Mouse (Mus musculus): Measurements from ENCODE around the gene 1700020L24Rik. TPM values are rescaled to one million over a fixed set of nuclear protein-coding genes. Genes with fewer than 3 reads are reported as not detected.

Gene 1700020L24Rik
- polyA plus RNA-seq, 1 experiment from 2014 or later, result 0.55 TPM

- ATAC-seq (ENCODE audit: insufficient number of reproducible peaks, low FRiP score, low TSS enrichment, low read depth) (no peak), DNase-seq (ENCODE audit: low spot score) (peak; percentile 88)
- no peaks in the 10 kb centered on the region for H3K36me3 ChIP-seq (ENCODE audit: control insufficient read depth, insufficient read depth, low read length)
- H3K9me3 ChIP-seq (ENCODE audit: control insufficient read depth, low read length), result no peaks in the 10 kb centered on the region
- H3K4me3 ChIP-seq (ENCODE audit: low read depth, low read length), result no peak overlapping the region
- H3K27ac ChIP-seq (replicated peaks; ENCODE audit: low read depth, low read length), result no peak overlapping the region
- H3K4me2 ChIP-seq (ENCODE audit: low read depth, severe bottlenecking), result no peak overlapping the region
- WGBS, result 8% methylated on average over 8 of the region's 8 CpGs
- H3K9ac ChIP-seq (ENCODE audit: low read length), result no peak overlapping the region
- peaks cover 40% of the 10 kb centered on the region for H3K27me3 ChIP-seq (ENCODE audit: control insufficient read depth, insufficient read depth, low read length)
- 0 out of 2 replicates have a peak, but pooled peaks cover 2% of the 10 kb centered on the region for H3K4me1 ChIP-seq (ENCODE audit: control insufficient read depth, insufficient read depth, low read length)
Observed at GRCm38 (mm10) chr11:83424681-83425080, 12.8 kb upstream of the 1700020L24Rik start.

DNA sequence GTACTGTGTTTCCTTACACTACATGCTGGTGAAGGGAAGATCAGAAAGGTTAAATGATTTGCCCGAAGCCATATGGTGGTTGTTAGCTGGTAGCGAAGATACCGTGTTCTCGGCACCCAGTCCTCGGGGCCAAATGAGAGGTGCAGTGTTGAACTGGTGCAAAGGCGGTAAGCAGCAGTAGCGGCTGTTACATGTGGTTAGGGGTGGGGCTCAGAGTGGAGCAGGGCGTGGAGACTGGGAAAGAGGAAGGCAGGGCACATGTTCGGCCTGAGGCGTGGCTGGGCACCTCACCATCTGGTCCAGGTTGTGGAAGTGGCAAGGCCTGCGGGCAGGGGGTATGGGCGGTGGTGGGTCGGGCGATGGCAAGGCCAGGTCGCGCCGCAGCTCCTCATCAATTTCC is 10.5 kb upstream of the 1700020L24Rik start:
- Histone ChIP-seq H3K4me3 (ENCODE audit: low read depth, low read length) (no peak overlapping the region), H3K36me3 (ENCODE audit: control insufficient read depth, insufficient read depth, low read length) (no peaks in the 10 kb centered on the region), H3K9me3 (ENCODE audit: control insufficient read depth, low read length) (no peaks in the 10 kb centered on the region), H3K9ac (ENCODE audit: low read length) (no peak overlapping the region; the same call in 1 of the 2 replicates), H3K27me3 (ENCODE audit: control insufficient read depth, insufficient read depth, low read length) (peaks cover 26% of the 10 kb centered on the region), H3K4me2 (ENCODE audit: low read depth, severe bottlenecking) (no peak overlapping the region), H3K27ac (replicated peaks; ENCODE audit: low read depth, low read length) (no peak overlapping the region), H3K4me1 (ENCODE audit: control insufficient read depth, insufficient read depth, low read length) (0 out of 2 replicates have a peak, but pooled peaks cover 2% of the 10 kb centered on the region)
- no peak for ATAC-seq (ENCODE audit: insufficient number of reproducible peaks, low FRiP score, low TSS enrichment, low read depth)
- 23% methylated on average over 17 of the region's 17 CpGs for WGBS
- no peak for DNase-seq (ENCODE audit: low spot score)

DNA sequence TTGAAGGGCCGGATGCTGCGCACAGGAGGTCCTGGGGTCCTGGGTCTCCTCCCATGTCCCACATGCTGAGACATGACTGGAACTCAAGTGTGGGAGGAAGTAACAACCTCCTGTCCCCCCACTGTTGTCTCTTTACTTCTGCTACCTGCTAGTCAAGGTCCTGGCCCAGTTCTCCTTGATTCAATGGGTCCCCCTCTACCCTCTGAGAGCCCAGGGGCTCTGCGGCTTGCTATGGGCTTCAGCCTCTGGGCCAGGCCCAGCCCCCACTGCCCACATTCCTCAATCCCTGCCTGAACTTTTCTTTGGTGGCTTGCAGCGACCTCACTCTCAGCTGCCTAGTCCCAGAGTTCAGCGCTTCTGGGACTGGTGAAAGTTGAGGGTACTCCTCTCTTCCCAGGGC is 8.1 kb upstream of the 1700020L24Rik start, which contains the start of gene Gas2l2:
TSS of gene Gas2l2 (minus strand) at position 101 of the 400 bp plus-strand sequence.
- 0 out of 2 replicates have a peak, but pooled peaks cover 2% of the 10 kb centered on the region for H3K4me1 ChIP-seq (ENCODE audit: control insufficient read depth, insufficient read depth, low read length)
- peaks cover 26% of the 10 kb centered on the region for H3K27me3 ChIP-seq (ENCODE audit: control insufficient read depth, insufficient read depth, low read length)
- no peaks in the 10 kb centered on the region for H3K9me3 ChIP-seq (ENCODE audit: control insufficient read depth, low read length)
- no peak within 1 kb of the TSS for H3K4me2 ChIP-seq (ENCODE audit: low read depth, severe bottlenecking)
- DNase-seq (ENCODE audit: low spot score) (no peak), ATAC-seq (ENCODE audit: insufficient number of reproducible peaks, low FRiP score, low TSS enrichment, low read depth) (no peak)
- H3K9ac ChIP-seq (ENCODE audit: low read length), result no peak within 1 kb of the TSS
- H3K36me3 ChIP-seq (ENCODE audit: control insufficient read depth, insufficient read depth, low read length), result no peaks in the 10 kb centered on the region
- 59% methylated on average over 5 of the region's 5 CpGs for WGBS
- no peak within 1 kb of the TSS for H3K27ac ChIP-seq (replicated peaks; ENCODE audit: low read depth, low read length)
- H3K4me3 ChIP-seq (ENCODE audit: low read depth, low read length), result no peak within 1 kb of the TSS

DNA sequence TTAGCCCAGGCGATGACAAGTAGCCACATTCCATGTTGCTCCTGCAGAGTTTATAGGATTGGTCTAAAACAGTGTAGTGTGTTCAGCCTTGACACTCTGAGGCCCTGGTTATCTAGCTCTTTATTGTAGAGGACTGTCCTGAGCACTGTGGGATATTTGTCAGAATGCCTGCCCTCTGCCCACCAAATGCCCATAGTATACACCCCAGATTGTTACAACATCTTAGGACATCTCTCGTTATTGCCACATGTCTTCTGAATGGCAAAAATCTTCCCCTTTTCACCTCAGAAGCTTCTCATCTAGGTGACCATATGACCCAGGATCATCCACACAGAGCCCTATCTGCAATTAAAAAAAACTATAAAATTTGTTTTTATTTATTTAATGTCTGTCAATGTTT is 4.9 kb upstream of the 1700020L24Rik start:
- Histone ChIP-seq H3K9me3 (ENCODE audit: control insufficient read depth, low read length) (no peaks in the 10 kb centered on the region), H3K9ac (ENCODE audit: low read length) (no peak overlapping the region), H3K4me2 (ENCODE audit: low read depth, severe bottlenecking) (no peak overlapping the region), H3K4me3 (ENCODE audit: low read depth, low read length) (no peak overlapping the region), H3K27ac (replicated peaks; ENCODE audit: low read depth, low read length) (no peak overlapping the region), H3K27me3 (ENCODE audit: control insufficient read depth, insufficient read depth, low read length) (peaks cover 12% of the 10 kb centered on the region), H3K36me3 (ENCODE audit: control insufficient read depth, insufficient read depth, low read length) (no peaks in the 10 kb centered on the region), H3K4me1 (ENCODE audit: control insufficient read depth, insufficient read depth, low read length) (0 out of 2 replicates have a peak, but pooled peaks cover 2% of the 10 kb centered on the region)
- WGBS, result 80% methylated on average over 2 of the region's 2 CpGs
- ATAC-seq (ENCODE audit: insufficient number of reproducible peaks, low FRiP score, low TSS enrichment, low read depth) (no peak), DNase-seq (ENCODE audit: low spot score) (no peak)

DNA sequence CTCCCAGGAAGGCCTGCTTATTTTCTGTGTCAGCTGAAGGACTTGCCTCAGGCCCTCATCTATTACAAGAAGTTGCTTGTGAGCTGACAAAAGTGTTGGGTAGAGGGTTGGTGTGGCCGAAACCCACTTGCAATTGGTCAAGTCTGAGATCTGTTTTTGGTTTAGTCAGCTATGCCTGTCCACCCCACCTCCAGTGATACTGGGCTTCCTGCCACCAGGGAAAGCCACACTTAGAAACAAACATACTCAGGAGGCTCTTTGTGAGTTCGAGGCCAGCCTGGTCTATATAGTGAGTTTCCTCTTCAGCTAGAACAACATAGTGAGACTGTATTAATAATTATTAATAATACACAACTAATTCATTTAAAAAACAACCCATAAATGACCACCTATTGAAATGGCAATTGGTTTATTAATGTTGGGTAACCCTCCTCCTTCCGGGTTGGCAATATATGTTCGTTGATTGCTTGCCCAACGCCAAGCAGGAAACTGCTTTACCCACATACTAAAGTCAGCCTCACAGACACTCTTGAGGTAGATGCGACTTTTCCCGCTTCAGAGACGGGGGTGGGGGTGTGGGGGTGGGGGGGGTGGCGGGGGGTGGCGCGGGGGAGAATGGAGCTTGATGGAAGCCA is 2.1 kb downstream of the 1700020L24Rik start:
- Histone ChIP-seq H3K9ac (ENCODE audit: low read length) (no peak overlapping the region), H3K27me3 (ENCODE audit: control insufficient read depth, insufficient read depth, low read length) (peaks cover 34% of the 10 kb centered on the region), H3K36me3 (ENCODE audit: control insufficient read depth, insufficient read depth, low read length) (no peaks in the 10 kb centered on the region; the same call in 1 of the 2 replicates), H3K4me2 (ENCODE audit: low read depth, severe bottlenecking) (peak overlapping the region; percentile 75), H3K4me1 (ENCODE audit: control insufficient read depth, insufficient read depth, low read length) (no peaks in the 10 kb centered on the region), H3K27ac (replicated peaks; ENCODE audit: low read depth, low read length) (no peak overlapping the region), H3K9me3 (ENCODE audit: control insufficient read depth, low read length) (no peaks in the 10 kb centered on the region), H3K4me3 (ENCODE audit: low read depth, low read length) (peak overlapping the region; percentile 47; the same call in 1 of the 2 replicates)
- ATAC-seq (ENCODE audit: insufficient number of reproducible peaks, low FRiP score, low TSS enrichment, low read depth) (no peak), DNase-seq (ENCODE audit: low spot score) (no peak)
- WGBS, result 30% methylated on average over 11 of the region's 11 CpGs

DNA sequence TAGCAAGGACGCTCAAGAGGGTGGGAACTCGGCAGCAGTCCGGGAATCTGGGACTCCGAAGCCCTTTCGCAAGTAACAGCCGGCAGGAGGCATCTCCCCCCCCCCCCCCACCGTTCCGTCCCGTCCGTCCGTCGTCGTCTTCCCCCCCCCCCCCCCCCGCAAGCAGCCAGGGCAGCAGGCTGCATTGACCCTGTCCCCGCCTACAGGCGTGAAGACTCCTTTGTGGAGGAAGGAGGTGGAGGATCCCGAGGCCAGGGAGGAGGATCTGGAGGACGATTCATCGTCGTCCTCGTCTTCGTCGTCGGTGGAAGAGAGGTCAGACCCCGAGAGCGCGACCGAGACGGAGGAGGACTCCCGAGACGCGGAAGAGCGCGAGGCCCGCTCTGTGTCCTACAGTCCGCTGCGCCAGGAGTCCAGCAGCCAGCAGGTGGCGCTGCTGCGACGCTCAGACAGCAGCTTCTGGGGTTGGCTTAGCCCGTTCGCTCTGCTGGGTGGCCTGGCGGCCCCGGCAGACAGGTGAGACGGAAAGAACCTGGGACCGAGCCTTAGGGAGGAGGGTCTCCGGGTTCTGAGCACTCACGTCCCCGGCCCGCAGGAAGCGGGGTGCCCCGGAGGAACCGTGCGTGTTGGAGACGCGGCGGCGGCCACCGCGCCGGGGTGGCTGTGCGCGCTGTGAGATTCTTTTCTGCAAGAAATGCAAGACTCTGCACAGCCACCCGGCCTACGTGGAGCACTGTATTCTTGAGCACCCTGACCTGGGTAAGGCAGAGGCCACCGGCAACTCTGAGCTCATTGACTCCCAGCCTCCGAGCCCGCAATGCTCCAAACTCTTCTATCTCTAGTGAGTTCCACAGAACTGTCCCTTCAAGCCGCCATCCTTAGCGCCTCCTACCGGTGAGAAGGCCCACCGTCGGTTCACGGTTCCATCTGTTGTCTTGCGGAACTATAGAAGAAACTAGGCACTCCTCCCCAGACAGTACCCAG is 2.9 kb downstream of the 1700020L24Rik start:
- peak overlapping the region; percentile 75 for H3K4me2 ChIP-seq (ENCODE audit: low read depth, severe bottlenecking)
- no peak overlapping the region for H3K27ac ChIP-seq (replicated peaks; ENCODE audit: low read depth, low read length)
- H3K9ac ChIP-seq (ENCODE audit: low read length), result peak overlapping the region; percentile 41
- DNase-seq (ENCODE audit: low spot score) (peak; percentile 93), ATAC-seq (ENCODE audit: insufficient number of reproducible peaks, low FRiP score, low TSS enrichment, low read depth) (peak; percentile 89)
- H3K36me3 ChIP-seq (ENCODE audit: control insufficient read depth, insufficient read depth, low read length), result no peaks in the 10 kb centered on the region; the same call in 1 of the 2 replicates
- H3K9me3 ChIP-seq (ENCODE audit: control insufficient read depth, low read length), result no peaks in the 10 kb centered on the region
- under 1% methylated on average over 64 of the region's 75 CpGs for WGBS
- peaks cover 41% of the 10 kb centered on the region for H3K27me3 ChIP-seq (ENCODE audit: control insufficient read depth, insufficient read depth, low read length)
- H3K4me3 ChIP-seq (ENCODE audit: low read depth, low read length), result peak overlapping the region; percentile 47
- no peaks in the 10 kb centered on the region for H3K4me1 ChIP-seq (ENCODE audit: control insufficient read depth, insufficient read depth, low read length)

GRCm38 (mm10) chr11:83441235-83441634 is 3.8 kb downstream of the 1700020L24Rik start:
- H3K9ac ChIP-seq (ENCODE audit: low read length), result no peak overlapping the region
- peaks cover 41% of the 10 kb centered on the region for H3K27me3 ChIP-seq (ENCODE audit: control insufficient read depth, insufficient read depth, low read length)
- no peak overlapping the region for H3K4me3 ChIP-seq (ENCODE audit: low read depth, low read length)

GRCm38 (mm10) chr11:83442596-83443267 is 5.3 kb downstream of the 1700020L24Rik start:
- Histone ChIP-seq H3K27me3 (ENCODE audit: control insufficient read depth, insufficient read depth, low read length) (peaks cover 43% of the 10 kb centered on the region), H3K4me1 (ENCODE audit: control insufficient read depth, insufficient read depth, low read length) (no peaks in the 10 kb centered on the region), H3K9me3 (ENCODE audit: control insufficient read depth, low read length) (no peaks in the 10 kb centered on the region), H3K4me3 (ENCODE audit: low read depth, low read length) (no peak overlapping the region; the same call in 1 of the 2 replicates), H3K9ac (ENCODE audit: low read length) (no peak overlapping the region), H3K36me3 (ENCODE audit: control insufficient read depth, insufficient read depth, low read length) (no peaks in the 10 kb centered on the region; the same call in 1 of the 2 replicates), H3K4me2 (ENCODE audit: low read depth, severe bottlenecking) (0 out of 2 replicates have a peak overlapping the region, but pooled peaks have one; percentile 10), H3K27ac (replicated peaks; ENCODE audit: low read depth, low read length) (no peak overlapping the region)
- ATAC-seq (ENCODE audit: insufficient number of reproducible peaks, low FRiP score, low TSS enrichment, low read depth) (0 out of 2 replicates have a peak, but pooled peaks have one; percentile 31), DNase-seq (ENCODE audit: low spot score) (peak; percentile 87)
- WGBS, result 12% methylated on average over 29 of the region's 29 CpGs

More at GRCm38 (mm10) chr11:83441235-83441634, 3.8 kb downstream of the 1700020L24Rik start:
- Histone ChIP-seq H3K4me2 (ENCODE audit: low read depth, severe bottlenecking) (no peak overlapping the region), H3K36me3 (ENCODE audit: control insufficient read depth, insufficient read depth, low read length) (no peaks in the 10 kb centered on the region; the same call in 1 of the 2 replicates), H3K27ac (replicated peaks; ENCODE audit: low read depth, low read length) (no peak overlapping the region), H3K4me1 (ENCODE audit: control insufficient read depth, insufficient read depth, low read length) (no peaks in the 10 kb centered on the region), H3K9me3 (ENCODE audit: control insufficient read depth, low read length) (no peaks in the 10 kb centered on the region)
- DNase-seq (ENCODE audit: low spot score) (no peak), ATAC-seq (ENCODE audit: insufficient number of reproducible peaks, low FRiP score, low TSS enrichment, low read depth) (no peak)
- 63% methylated on average over 7 of the region's 7 CpGs for WGBS
